Mouse (Mus musculus): ENCODE measurements around the gene Ppp1r18.

DNA sequence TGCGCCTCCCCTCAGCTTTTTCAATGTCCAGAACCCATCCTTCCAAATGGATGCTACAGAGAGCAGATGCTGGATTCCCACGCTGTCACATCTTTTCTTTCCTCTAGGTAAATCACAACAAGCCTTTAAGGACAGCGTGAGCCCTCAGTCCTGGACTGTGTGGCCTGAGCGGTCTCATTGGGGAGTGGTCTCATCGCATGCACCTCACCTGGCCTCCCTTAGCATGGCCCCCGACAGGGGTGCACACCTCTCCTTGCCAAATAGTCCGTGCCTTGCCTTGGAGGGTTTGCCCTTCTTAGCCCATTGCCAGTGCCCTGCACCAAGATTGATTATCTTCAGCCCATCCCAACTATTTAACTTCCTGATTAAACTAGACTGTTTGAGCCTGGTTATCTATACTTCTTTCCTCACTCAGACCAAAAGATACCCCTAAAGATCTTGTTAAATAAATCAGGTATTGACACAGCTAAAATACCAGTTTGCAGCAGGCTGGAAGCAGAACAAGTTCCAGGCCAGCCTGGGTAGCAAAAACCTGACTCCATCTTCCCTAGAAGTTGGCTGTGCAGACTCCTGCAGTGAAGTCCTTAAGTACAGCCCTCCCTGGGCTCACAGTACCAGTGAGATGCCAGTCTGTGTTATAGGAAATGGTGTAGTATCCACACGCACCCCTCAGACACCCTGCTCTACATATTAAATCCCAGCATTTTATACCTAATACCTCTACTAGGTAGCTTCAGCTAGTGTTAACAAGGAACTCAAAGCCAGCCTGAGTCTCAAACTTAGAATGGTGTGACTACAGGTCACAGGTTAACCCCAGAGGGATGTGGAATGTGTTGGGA, 32.8 kb upstream of the Ppp1r18 start:
- TF ChIP-seq EP300 (IDR thresholded peaks at IDR 0.05; ENCODE audit: low read depth) (no peak), CTCF (IDR thresholded peaks at IDR 0.05; ENCODE audit: low read depth) (no peak)
